Mouse (Mus musculus) small intestine, adult 2 months (tissue): ENCODE measurements around the gene Rrp15. TPM values are rescaled to one million over a fixed set of nuclear protein-coding genes. Genes with fewer than 3 reads are reported as not detected.

Experiments
- H3K27ac ChIP-seq: fragments of 200-500 bp; 2 replicates; pipeline ENCODE4 v1.5.1; 2012; ENCODE audit warnings: low read depth, low read length, control low read depth, inconsistent platforms; ENCODE audit not compliant: insufficient read depth
- H3K27me3 ChIP-seq: fragments of 200-500 bp; 2 replicates; pipeline ENCODE4 v1.6.1; 2012; ENCODE audit warnings: mild to moderate bottlenecking, moderate library complexity, low read length, inconsistent platforms; ENCODE audit not compliant: control insufficient read depth, insufficient read depth
- H3K36me3 ChIP-seq: fragments of 200-500 bp; 2 replicates; pipeline ENCODE4 v1.6.1; 2012; ENCODE audit warnings: mild to moderate bottlenecking, low read length, control low read depth, inconsistent platforms; ENCODE audit not compliant: control insufficient read depth, insufficient read depth
- H3K4me1 ChIP-seq: fragments of 200-500 bp; 2 replicates; pipeline ENCODE4 v1.6.1; 2012; ENCODE audit warnings: low read length, inconsistent platforms, mixed read lengths; ENCODE audit not compliant: control insufficient read depth, insufficient read depth, insufficient read length
- H3K4me3 ChIP-seq: fragments of 200-500 bp; 2 replicates; pipeline ENCODE4 v1.5.1; 2012; ENCODE audit warnings: low read depth, mild to moderate bottlenecking, control low read depth, inconsistent platforms, low read length, moderate library complexity
- CTCF ChIP-seq: fragments of 200-500 bp; IDR thresholded peaks from 2 replicates; pipeline ENCODE4 v1.5.1; 2012; ENCODE audit warnings: low read depth, mild to moderate bottlenecking, control low read depth, inconsistent platforms, low read length, moderate library complexity, mixed read lengths; ENCODE audit not compliant: insufficient replicate concordance, insufficient read length; ENCODE audit errors: extremely low read depth
- POLR2A ChIP-seq: fragments of 200-500 bp; IDR thresholded peaks from 2 replicates; pipeline ENCODE4 v1.6.1; 2012; ENCODE audit warnings: low read depth, mild to moderate bottlenecking, control low read depth, inconsistent platforms, low read length, moderate library complexity
- WGBS: fragments of 180-500 bp; shearing (Covaris S2); methylation state at CpG from one replicate; pipeline ENCODE4 v1.1.7; 2018; 5-methylcytosine and 5-hydroxymethylcytosine counted together
- polyA plus RNA-seq: library from polyadenylated mRNA; depleted of rRNA; stranded (reverse); fragments of >200 nt; gene quantifications from 2 replicates; pipeline ENCODE4 v1.2.3, GENCODE M21; 2012

Gene Rrp15
- polyA plus RNA-seq, 1 experiment = 1.3 TPM

DNA sequence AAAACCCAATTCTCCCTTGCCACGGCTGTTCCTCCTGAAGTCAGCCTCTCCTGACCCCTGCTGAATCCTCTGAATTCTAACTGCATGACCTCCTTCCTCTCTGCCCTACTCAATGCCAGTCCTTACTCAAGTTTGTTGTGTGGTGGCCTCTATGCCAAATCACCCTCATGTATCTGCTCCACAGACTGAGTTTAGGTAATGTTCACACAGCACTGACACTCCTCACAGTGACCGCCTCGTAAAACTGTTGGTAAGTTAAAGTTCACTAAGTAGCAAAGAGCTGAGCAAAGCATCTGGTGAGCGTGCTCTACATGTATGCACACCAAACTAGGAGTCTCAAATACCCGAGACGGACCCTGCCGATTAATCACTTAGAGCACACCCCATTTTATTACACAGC is 23.0 kb downstream of the Rrp15 start:
- H3K36me3 ChIP-seq = peaks cover 2% of the 10 kb centered on the region; the same call in 1 of the 2 replicates
- no peak for TF ChIP-seq CTCF
- no peak for TF ChIP-seq POLR2A
- H3K27ac ChIP-seq = no peak overlapping the region
- H3K27me3 ChIP-seq = no peaks in the 10 kb centered on the region
- peaks cover 6% of the 10 kb centered on the region; the same call in 1 of the 2 replicates for H3K4me1 ChIP-seq
- no peak overlapping the region for H3K4me3 ChIP-seq
- 56% methylated on average over 7 of the region's 7 CpGs for WGBS

- Histone ChIP-seq H3K36me3 (peaks cover 6% of the 10 kb centered on the region), H3K4me1 (peaks cover 6% of the 10 kb centered on the region; the same call in 1 of the 2 replicates), H3K27ac (no peak overlapping the region), H3K27me3 (no peaks in the 10 kb centered on the region), H3K4me3 (no peak overlapping the region)
- no peak for TF ChIP-seq CTCF
- TF ChIP-seq POLR2A = no peak
- WGBS = 88% methylated on average over 9 of the region's 9 CpGs
These were observed 26.9 kb downstream of the Rrp15 start for GRCm38 (mm10) chr1:186722299-186722698.

GRCm38 (mm10) chr1:186721846-186722245 is 27.3 kb downstream of the Rrp15 start:
- TF ChIP-seq CTCF (peak; percentile 96; the same call in 1 of the 2 replicates), POLR2A (no peak)

GRCm38 (mm10) chr1:186721166-186721565 is 28.0 kb downstream of the Rrp15 start:
- 92% methylated on average over 11 of the region's 11 CpGs for WGBS
- Histone ChIP-seq H3K4me3 (no peak overlapping the region), H3K36me3 (peaks cover 8% of the 10 kb centered on the region), H3K4me1 (peaks cover 2% of the 10 kb centered on the region; the same call in 1 of the 2 replicates), H3K27ac (no peak overlapping the region), H3K27me3 (no peaks in the 10 kb centered on the region)
- no peak for TF ChIP-seq CTCF
- no peak for TF ChIP-seq POLR2A

More at GRCm38 (mm10) chr1:186721846-186722245, 27.3 kb downstream of the Rrp15 start:
- Histone ChIP-seq H3K36me3 (peaks cover 8% of the 10 kb centered on the region), H3K27ac (no peak overlapping the region), H3K27me3 (no peaks in the 10 kb centered on the region), H3K4me3 (no peak overlapping the region), H3K4me1 (peaks cover 3% of the 10 kb centered on the region; the same call in 1 of the 2 replicates)
- WGBS = 34% methylated on average over 12 of the region's 12 CpGs

GRCm38 (mm10) chr1:186719708-186720107 is 29.4 kb downstream of the Rrp15 start:
- Histone ChIP-seq H3K27me3 (no peaks in the 10 kb centered on the region), H3K4me3 (no peak overlapping the region), H3K36me3 (peaks cover 8% of the 10 kb centered on the region), H3K4me1 (no peaks in the 10 kb centered on the region), H3K27ac (no peak overlapping the region)
- WGBS = 90% methylated on average over 9 of the region's 9 CpGs
- peak; percentile 31; the same call in 1 of the 2 replicates for TF ChIP-seq CTCF
- no peak for TF ChIP-seq POLR2A

GRCm38 (mm10) chr1:186718881-186719280 is 30.3 kb downstream of the Rrp15 start:
- WGBS = 76% methylated on average over 5 of the region's 5 CpGs
- H3K27me3 ChIP-seq = no peaks in the 10 kb centered on the region
- peaks cover 8% of the 10 kb centered on the region for H3K36me3 ChIP-seq

DNA sequence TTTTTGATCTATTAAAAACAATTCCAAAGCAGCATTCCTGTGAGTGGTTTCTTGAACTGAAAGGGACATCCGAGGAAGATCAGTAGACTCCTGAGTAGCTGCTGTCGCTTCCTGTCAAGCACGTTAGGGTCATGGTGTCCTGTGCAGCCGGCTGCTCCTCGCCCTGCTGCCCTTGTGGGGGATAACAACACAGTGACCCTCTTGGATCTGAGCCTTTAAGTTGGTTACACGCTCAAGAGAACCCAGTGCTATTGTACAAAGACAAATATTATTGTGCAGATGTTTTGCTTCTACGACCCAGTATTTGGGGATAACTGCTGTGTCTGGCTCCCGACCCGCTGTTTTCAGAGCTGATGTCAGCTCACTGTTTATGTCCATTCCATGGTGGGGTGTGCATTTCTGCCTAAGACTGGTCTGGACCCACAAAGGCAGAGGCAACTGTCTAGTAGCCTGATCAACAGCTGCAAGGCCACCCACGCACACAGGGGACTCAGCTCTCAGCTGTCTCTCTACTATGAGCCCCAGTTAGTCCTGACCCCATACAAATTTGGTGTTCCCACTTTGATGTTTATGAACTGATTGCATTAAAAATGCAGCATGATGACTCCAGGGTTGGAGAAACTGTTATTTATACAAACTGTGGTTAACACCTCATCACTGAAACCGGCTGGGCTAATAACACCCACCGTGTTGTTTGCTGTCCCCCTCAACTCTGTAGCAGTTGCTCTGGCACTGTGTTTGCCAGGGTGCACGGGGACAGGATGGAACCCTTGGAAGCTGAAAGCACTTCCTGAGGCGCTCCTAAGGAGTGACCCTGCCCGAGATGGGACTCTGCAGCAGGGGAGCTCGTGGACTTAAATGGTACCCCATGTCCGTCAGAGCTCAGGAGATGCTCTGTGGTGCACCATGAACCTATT is 33.9 kb downstream of the Rrp15 start:
- H3K4me1 ChIP-seq = no peaks in the 10 kb centered on the region
- H3K36me3 ChIP-seq = peaks cover 2% of the 10 kb centered on the region; the same call in 1 of the 2 replicates
- no peak for TF ChIP-seq POLR2A
- TF ChIP-seq CTCF = no peak
- H3K27ac ChIP-seq = no peak overlapping the region
- H3K4me3 ChIP-seq = no peak overlapping the region
- WGBS = 86% methylated on average over 17 of the region's 17 CpGs
- H3K27me3 ChIP-seq = no peaks in the 10 kb centered on the region

More at GRCm38 (mm10) chr1:186718881-186719280, 30.3 kb downstream of the Rrp15 start:
- no peak overlapping the region for H3K4me3 ChIP-seq
- TF ChIP-seq CTCF (no peak), POLR2A (no peak)
- H3K27ac ChIP-seq = no peak overlapping the region
- H3K4me1 ChIP-seq = no peaks in the 10 kb centered on the region
